Mouse (Mus musculus) midbrain, embryonic 14.5 days (tissue): ENCODE measurements around the gene Nos1. TPM values are rescaled to one million over a fixed set of nuclear protein-coding genes. Genes with fewer than 3 reads are reported as not detected.

ENCODE experiments used
- ATAC-seq: fragments of 200-750 bp; cut with Nextera tagmentation; 2 replicates; pipeline ENCODE4 v1.8.0; 2017; ENCODE audit warnings: moderate number of reproducible peaks, moderate library complexity; ENCODE audit not compliant: low FRiP score, low TSS enrichment
- DNase-seq: peaks from one replicate; pipeline ENCODE4 v3.0.0-alpha.2; 2015
- H3K27ac ChIP-seq: fragments of 300-500 bp; sonication (generic); replicated peaks from 2 replicates; pipeline ENCODE4 v1.5.1; 2014; ENCODE audit warnings: mild to moderate bottlenecking, low read depth, low read length, moderate library complexity
- H3K27me3 ChIP-seq: fragments of 300-500 bp; sonication (generic); 2 replicates; pipeline ENCODE4 v1.6.1; 2014; ENCODE audit warnings: low read length, control low read depth, mixed read lengths; ENCODE audit not compliant: control insufficient read depth, insufficient read depth
- H3K36me3 ChIP-seq: fragments of 300-500 bp; sonication (generic); 2 replicates; pipeline ENCODE4 v1.6.1; 2014; ENCODE audit warnings: low read length, control low read depth; ENCODE audit not compliant: control insufficient read depth, insufficient read depth
- H3K4me1 ChIP-seq: fragments of 300-500 bp; sonication (generic); 2 replicates; pipeline ENCODE4 v1.6.1; 2014; ENCODE audit warnings: mild to moderate bottlenecking, antibody characterized with exemption, low read length, control low read depth; ENCODE audit not compliant: control insufficient read depth, insufficient read depth
- H3K4me2 ChIP-seq: fragments of 300-500 bp; sonication (generic); 2 replicates; pipeline ENCODE4 v1.6.1; 2014; ENCODE audit warnings: mild to moderate bottlenecking, low read length, moderate library complexity
- H3K4me3 ChIP-seq: fragments of 300-500 bp; sonication (generic); replicated peaks from 2 replicates; pipeline ENCODE4 v1.5.1; 2014; ENCODE audit warnings: low read depth, low read length
- H3K9ac ChIP-seq: fragments of 300-500 bp; sonication (generic); replicated peaks from 2 replicates; pipeline ENCODE4 v1.6.1; 2014; ENCODE audit warnings: mild to moderate bottlenecking, low read length, moderate library complexity
- H3K9me3 ChIP-seq: fragments of 300-500 bp; sonication (generic); 2 replicates; pipeline ENCODE4 v1.6.1; 2016; ENCODE audit warnings: low read length, control low read depth, mixed read lengths; ENCODE audit not compliant: control insufficient read depth
- WGBS: fragments of 180-500 bp; shearing (Covaris S2); extraction: QIAGEN DNeasy Blood & Tissue Kit; methylation state at CpG from one replicate; pipeline ENCODE4 v1.1.7; 2014; 5-methylcytosine and 5-hydroxymethylcytosine counted together
- polyA plus RNA-seq: library from polyadenylated mRNA; unstranded; fragments of >200 nt; fragmentation: Nextera tagmentation; extraction: Ambion mirVana; gene quantifications from 2 replicates; pipeline ENCODE4 v1.2.1, GENCODE M21; 2014

Gene Nos1
- polyA plus RNA-seq, 1 experiment from 2014 or later: 2.5 TPM

DNA sequence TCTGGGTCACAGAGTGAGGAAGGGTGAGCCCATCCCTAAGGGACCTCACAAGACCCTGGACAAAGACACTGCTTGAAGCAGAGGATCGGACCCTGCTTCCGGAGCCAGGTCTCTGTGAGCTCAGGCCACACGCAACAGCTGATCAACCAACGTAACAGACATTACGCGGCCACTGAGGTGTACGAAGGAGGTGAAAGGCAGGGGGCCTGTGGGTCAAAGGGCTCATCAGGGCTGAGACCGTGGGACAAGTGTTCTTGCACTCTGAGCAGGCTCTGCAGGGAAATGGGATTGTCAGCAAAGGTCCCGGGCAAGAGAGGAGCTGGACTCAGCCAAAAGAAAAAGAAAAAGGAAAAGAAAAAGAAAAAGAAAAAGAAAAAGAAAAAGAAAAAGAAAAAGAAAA, 186.1 kb downstream of the Nos1 start:
- DNase-seq (no peak), ATAC-seq (no peak)
- no peaks in the 10 kb centered on the region for H3K27me3 ChIP-seq
- H3K4me2 ChIP-seq: no peak overlapping the region
- H3K4me3 ChIP-seq: no peak overlapping the region
- H3K27ac ChIP-seq: no peak overlapping the region
- no peaks in the 10 kb centered on the region for H3K9me3 ChIP-seq
- no peaks in the 10 kb centered on the region for H3K4me1 ChIP-seq
- no peaks in the 10 kb centered on the region for H3K36me3 ChIP-seq
- H3K9ac ChIP-seq: no peak overlapping the region
- 67% methylated on average over 9 of the region's 9 CpGs for WGBS

DNA sequence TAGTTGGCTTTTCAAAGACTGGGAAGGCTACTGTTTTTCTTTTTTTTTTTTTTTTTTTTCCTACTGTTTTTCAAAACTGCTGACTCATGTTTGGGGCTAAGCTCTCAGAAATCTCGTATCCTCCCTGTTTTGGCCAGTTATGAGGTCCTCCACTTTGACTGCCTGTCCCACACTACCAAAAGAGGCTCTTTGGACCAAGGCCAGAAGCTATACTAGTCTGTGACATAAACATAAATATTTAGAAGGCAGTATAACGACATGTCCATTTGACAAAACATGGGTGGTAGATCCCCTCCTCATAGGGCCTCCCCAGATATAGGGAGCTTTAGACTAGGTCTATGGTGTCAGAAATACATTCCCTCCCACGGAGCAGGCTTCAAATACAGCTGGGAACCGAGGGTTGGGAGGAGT, 186.8 kb downstream of the Nos1 start:
- Histone ChIP-seq H3K4me2 (no peak overlapping the region), H3K4me1 (no peaks in the 10 kb centered on the region), H3K9me3 (no peaks in the 10 kb centered on the region), H3K27ac (no peak overlapping the region), H3K9ac (no peak overlapping the region), H3K27me3 (no peaks in the 10 kb centered on the region), H3K4me3 (no peak overlapping the region), H3K36me3 (no peaks in the 10 kb centered on the region)
- DNase-seq: no peak
- ATAC-seq: no peak
- 68% methylated on average over 4 of the region's 4 CpGs for WGBS

DNA sequence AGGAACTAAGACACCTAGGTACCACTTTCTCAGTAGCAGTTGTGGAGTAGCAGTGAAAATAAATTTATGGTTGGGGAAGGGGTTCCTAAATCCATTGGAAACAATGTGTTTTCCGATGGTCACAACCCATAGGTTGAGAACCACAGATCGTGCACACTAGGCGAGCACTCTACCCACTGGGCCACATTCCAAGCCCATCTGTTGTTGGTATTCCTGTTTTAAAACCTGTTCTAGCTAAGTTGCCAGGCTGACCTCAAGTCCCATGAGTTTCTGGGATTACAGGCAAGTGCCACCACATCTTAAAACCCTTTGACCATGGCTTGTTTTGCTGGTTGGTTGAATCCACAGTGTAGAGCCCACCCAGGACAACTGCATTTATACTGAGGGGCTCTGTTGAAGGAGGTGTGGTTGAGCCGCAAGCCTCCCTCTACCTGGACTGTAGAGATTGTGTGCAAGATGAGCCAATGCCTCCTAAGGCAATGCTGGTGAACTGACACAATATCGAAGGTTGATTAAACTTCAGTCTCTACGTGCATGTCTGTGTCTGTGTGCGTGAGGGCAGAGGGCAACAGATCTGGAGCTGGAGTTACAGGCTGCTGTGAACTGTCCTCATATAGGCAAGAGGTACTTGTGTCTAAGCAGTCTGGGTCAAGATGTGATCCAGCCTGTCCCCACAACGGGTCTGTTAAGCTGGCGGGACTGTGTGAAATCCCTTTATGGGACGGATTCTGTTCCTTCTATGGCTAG, 189.0 kb downstream of the Nos1 start:
- WGBS: 87% methylated on average over 10 of the region's 10 CpGs

DNA sequence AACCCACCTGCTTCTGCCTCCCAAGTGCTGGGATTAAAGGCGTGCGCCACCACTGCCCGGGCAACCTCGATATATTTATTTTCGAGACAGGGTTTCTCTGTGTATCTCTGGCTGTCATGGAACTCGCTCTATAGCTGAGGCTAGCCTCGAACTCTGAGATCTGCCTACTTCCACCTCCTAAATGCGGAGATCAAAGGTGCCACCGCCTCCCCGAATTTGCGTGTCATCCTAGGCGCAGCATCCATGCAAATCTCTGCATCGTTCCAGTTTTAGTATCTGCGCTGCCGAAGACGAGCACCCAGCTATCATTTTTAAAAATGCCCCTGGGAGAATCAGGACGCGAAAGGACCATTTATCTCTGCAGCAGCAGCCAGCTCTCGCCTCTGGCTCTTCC, 195.4 kb downstream of the Nos1 start:
- Histone ChIP-seq H3K27me3 (no peaks in the 10 kb centered on the region), H3K4me3 (peak overlapping the region; percentile 99), H3K4me1 (peaks cover 13% of the 10 kb centered on the region; the same call in 1 of the 2 replicates), H3K36me3 (peaks cover 21% of the 10 kb centered on the region), H3K9ac (peak overlapping the region; percentile 99; the same call in 1 of the 2 replicates), H3K4me2 (peak overlapping the region; percentile 87), H3K9me3 (no peaks in the 10 kb centered on the region), H3K27ac (peak overlapping the region; percentile 91)
- DNase-seq: no peak
- WGBS: 22% methylated on average over 19 of the region's 19 CpGs
- peak; percentile 28; the same call in 1 of the 2 replicates for ATAC-seq

More for the DNA sequence above, 189.0 kb downstream of the Nos1 start:
- Histone ChIP-seq H3K36me3 (no peaks in the 10 kb centered on the region), H3K9me3 (no peaks in the 10 kb centered on the region), H3K27ac (no peak overlapping the region), H3K27me3 (no peaks in the 10 kb centered on the region), H3K4me3 (no peak overlapping the region), H3K4me2 (no peak overlapping the region), H3K9ac (no peak overlapping the region), H3K4me1 (no peaks in the 10 kb centered on the region)
- ATAC-seq (no peak), DNase-seq (no peak)

DNA sequence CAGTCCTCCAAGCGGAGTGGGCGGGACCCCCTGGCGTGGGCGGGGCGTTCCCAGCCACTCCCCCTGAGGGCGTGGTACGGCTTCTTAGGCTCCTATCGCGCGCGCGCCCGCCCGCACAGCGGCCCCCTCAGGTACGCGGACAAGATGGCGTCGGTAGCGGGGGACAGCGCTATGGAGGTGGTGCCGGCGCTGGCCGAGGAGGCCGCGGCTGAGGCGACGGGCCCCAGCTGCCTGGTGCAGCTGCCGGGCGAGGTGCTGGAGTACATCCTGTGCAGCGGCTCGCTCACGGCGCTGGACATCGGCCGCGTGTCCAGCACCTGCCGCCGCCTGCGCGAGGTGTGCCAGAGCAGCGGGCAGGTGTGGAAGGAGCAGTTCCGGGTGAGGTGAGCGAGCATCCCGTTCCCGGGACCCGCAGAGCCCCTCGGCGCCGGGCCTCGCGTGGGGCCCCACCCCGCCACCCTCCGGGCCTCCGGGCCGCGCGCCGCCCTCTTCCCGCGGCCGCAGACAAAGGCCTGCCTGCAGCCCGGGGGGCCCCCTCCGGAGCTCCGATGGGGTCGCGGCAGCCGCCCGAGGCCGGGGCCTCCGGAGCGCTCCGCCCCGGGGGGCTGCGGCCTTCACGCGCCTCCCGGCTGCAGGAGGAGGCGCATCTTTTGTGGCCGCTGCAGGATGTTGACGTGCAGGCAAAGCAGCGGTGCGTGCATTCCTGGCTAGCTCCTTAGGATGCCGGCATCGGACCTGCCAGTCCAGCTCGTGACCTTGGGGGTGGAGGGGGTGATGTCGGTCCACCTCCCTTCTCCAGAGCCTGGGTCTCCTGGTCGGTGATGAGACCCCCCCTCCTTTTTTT, 196.0 kb downstream of the Nos1 start, which contains the start of gene Fbxo21:
Gene Fbxo21 (plus strand): TSS at position 74 of the 844 bp plus-strand sequence.
- peaks cover 26% of the 10 kb centered on the region for H3K36me3 ChIP-seq
- WGBS: 0% methylated on average over 86 of the region's 88 CpGs
- peak within 1 kb of the TSS; percentile 91 for H3K27ac ChIP-seq

DNA sequence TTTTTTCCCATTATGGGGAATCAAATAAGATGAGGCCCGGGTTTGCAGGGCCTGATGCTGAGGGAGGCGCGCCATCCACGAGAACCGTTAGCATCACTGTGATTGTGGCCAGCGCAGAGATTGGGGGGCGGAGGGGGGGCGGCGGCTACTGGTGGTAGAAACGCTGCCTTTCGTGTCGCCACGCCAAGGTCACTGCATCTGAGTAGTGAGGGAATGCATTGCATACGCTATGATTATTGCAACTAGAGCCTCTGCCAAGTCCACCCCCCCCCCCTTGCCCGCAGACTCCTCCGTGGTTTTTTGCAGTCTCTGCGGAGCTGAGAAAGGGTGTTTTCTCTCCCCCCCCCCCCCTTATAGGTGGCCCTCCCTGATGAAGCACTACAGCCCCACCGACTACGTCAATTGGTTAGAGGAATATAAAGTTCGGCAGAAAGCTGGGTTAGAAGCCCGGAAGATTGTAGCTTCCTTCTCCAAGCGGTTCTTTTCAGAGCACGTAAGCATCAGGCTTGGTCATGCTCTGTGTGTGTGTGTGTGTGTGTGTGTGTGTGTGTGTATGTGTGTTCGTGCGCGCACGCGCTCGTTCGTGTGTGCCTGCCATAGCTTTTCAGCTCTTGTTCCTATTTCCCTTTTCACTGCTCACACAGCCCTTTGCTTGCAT, 196.8 kb downstream of the Nos1 start:
- Histone ChIP-seq H3K9ac (peak overlapping the region; percentile 99), H3K9me3 (no peaks in the 10 kb centered on the region), H3K27me3 (no peaks in the 10 kb centered on the region), H3K4me3 (peak overlapping the region; percentile 99), H3K27ac (peak overlapping the region; percentile 91), H3K36me3 (peaks cover 34% of the 10 kb centered on the region), H3K4me1 (peaks cover 13% of the 10 kb centered on the region; the same call in 1 of the 2 replicates), H3K4me2 (peak overlapping the region; percentile 87)
- 6% methylated on average over 30 of the region's 30 CpGs for WGBS
- DNase-seq: peak; percentile 73
- ATAC-seq: peak; percentile 17; the same call in 1 of the 2 replicates

More for the DNA sequence above, 196.0 kb downstream of the Nos1 start, which contains the start of gene Fbxo21:
- H3K4me2 ChIP-seq: peak within 1 kb of the TSS; percentile 87
- peak; percentile 98 for DNase-seq
- peak; percentile 89 for ATAC-seq
- H3K9me3 ChIP-seq: no peaks in the 10 kb centered on the region
- peak within 1 kb of the TSS; percentile 99 for H3K9ac ChIP-seq
- peak within 1 kb of the TSS; percentile 99 for H3K4me3 ChIP-seq
- peaks cover 13% of the 10 kb centered on the region; the same call in 1 of the 2 replicates for H3K4me1 ChIP-seq
- H3K27me3 ChIP-seq: no peaks in the 10 kb centered on the region

DNA sequence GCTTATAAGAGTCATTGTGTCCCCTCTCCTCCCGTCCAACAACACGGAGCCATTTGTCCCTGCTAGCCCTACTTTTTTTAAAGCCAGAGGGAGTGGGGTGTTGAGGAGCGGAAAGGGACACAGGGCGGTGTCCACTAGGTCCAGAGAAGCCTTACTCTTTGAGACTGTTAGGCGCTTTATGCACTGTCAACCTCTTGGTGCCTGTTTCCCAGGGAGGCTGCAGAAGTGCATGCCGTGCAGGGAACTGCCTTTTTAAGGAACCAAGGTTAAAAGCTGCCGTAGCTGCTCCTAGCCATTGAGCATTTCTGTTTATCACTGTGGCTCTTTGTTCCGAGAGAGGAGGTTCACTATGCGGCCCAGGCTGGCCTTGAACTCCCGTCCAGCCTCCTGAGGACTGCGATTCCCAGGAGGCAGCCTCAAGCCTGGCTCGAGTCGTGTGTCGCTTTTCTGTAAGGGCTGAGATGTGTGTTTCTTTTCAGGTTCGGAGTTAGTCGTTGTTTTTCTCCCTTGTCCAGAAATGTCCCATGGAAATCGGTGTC, 197.4 kb downstream of the Nos1 start:
- ATAC-seq (no peak), DNase-seq (no peak)
- Histone ChIP-seq H3K9me3 (no peaks in the 10 kb centered on the region), H3K4me1 (peaks cover 13% of the 10 kb centered on the region; the same call in 1 of the 2 replicates), H3K27ac (peak overlapping the region; percentile 91), H3K4me2 (peak overlapping the region; percentile 87), H3K4me3 (peak overlapping the region; percentile 99), H3K36me3 (peaks cover 40% of the 10 kb centered on the region), H3K27me3 (no peaks in the 10 kb centered on the region), H3K9ac (peak overlapping the region; percentile 99)
- 42% methylated on average over 17 of the region's 17 CpGs for WGBS

DNA sequence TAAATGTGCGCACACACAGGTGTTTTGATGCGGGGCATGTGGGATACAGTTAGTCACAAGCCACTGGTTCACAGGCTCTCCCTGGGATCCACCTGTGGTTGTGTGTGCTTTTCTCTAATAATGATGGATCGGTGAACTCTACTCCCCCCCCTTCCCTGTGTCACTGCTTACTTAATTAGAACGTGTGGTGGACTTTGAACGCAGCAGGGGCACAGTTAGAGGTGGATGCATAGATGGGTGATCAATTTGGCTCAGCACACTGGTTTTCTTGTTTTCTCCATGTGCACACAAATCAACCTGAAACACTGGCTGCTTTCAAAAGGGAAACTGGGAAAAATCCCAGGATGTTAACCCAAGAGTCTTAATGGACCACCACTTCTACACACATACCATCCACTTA, 198.2 kb downstream of the Nos1 start:
- ATAC-seq: no peak
- no peak for DNase-seq
- H3K4me1 ChIP-seq: peaks cover 13% of the 10 kb centered on the region; the same call in 1 of the 2 replicates
- no peak overlapping the region for H3K27ac ChIP-seq
- peak overlapping the region; percentile 87 for H3K4me2 ChIP-seq
- no peaks in the 10 kb centered on the region for H3K9me3 ChIP-seq
- 73% methylated on average over 5 of the region's 5 CpGs for WGBS
- no peak overlapping the region for H3K9ac ChIP-seq
- H3K27me3 ChIP-seq: no peaks in the 10 kb centered on the region
- peaks cover 47% of the 10 kb centered on the region for H3K36me3 ChIP-seq
- peak overlapping the region; percentile 99; the same call in 1 of the 2 replicates for H3K4me3 ChIP-seq
